Mouse (Mus musculus) neural tube, embryonic 12.5 days (tissue): ENCODE measurements around the gene H2-Eb1. TPM values are rescaled to one million over a fixed set of nuclear protein-coding genes. Genes with fewer than 3 reads are reported as not detected.
"Not testable (repeated sequence)": the region's sequence is repeated elsewhere in the genome, so short reads cannot be mapped to it uniquely, and the experiment has no call there.

Experiments used
- ATAC-seq: fragments of 200-750 bp; cut with Nextera tagmentation; 2 replicates; pipeline ENCODE4 v1.8.0; 2017; ENCODE audit warnings: low read depth, mild to moderate bottlenecking, moderate TSS enrichment, moderate library complexity; ENCODE audit not compliant: low FRiP score
- H3K27ac ChIP-seq: fragments of 300-500 bp; sonication (generic); 2 replicates; pipeline ENCODE4 v1.5.1; 2016
- H3K27me3 ChIP-seq: fragments of 300-500 bp; sonication (generic); replicated peaks from 2 replicates; pipeline ENCODE4 v1.6.1; 2016; ENCODE audit warnings: mild to moderate bottlenecking
- H3K36me3 ChIP-seq: fragments of 300-500 bp; sonication (generic); 2 replicates; pipeline ENCODE4 v1.6.1; 2016; ENCODE audit warnings: mild to moderate bottlenecking
- H3K4me1 ChIP-seq: fragments of 300-500 bp; sonication (generic); 2 replicates; pipeline ENCODE4 v1.6.1; 2016
- H3K4me2 ChIP-seq: fragments of 300-500 bp; sonication (generic); replicated peaks from 2 replicates; pipeline ENCODE4 v1.6.1; 2016; ENCODE audit warnings: mild to moderate bottlenecking
- H3K4me3 ChIP-seq: fragments of 300-500 bp; sonication (generic); 2 replicates; pipeline ENCODE4 v1.5.1; 2016
- H3K9ac ChIP-seq: fragments of 300-500 bp; sonication (generic); 2 replicates; pipeline ENCODE4 v1.6.1; 2016; ENCODE audit warnings: mild to moderate bottlenecking
- H3K9me3 ChIP-seq: fragments of 300-500 bp; sonication (generic); 2 replicates; pipeline ENCODE4 v1.6.1; 2016; ENCODE audit warnings: mild to moderate bottlenecking
- WGBS: fragments of 180-500 bp; shearing (Covaris S2); methylation state at CpG from one replicate; pipeline ENCODE4 v1.1.7; 2016; 5-methylcytosine and 5-hydroxymethylcytosine counted together
- polyA plus RNA-seq: library from polyadenylated mRNA; unstranded; fragments of >200 nt; fragmentation: Nextera tagmentation; extraction: Ambion mirVana; gene quantifications from 2 replicates; pipeline ENCODE4 v1.2.1, GENCODE M21; 2016

Gene H2-Eb1
- polyA plus RNA-seq, 1 experiment from 2014 or later = 1.8 TPM

- no peak overlapping the region for H3K4me3 ChIP-seq
- no peak for ATAC-seq
- H3K4me1 ChIP-seq = peaks cover 3% of the 10 kb centered on the region; the same call in 1 of the 2 replicates
- H3K27ac ChIP-seq = no peak overlapping the region
- no peak overlapping the region for H3K4me2 ChIP-seq
- H3K9me3 ChIP-seq = no peaks in the 10 kb centered on the region
- no peak overlapping the region for H3K9ac ChIP-seq
- 0 out of 2 replicates have a peak, but pooled peaks cover 4% of the 10 kb centered on the region for H3K27me3 ChIP-seq
- WGBS = 82% methylated on average over 4 of the region's 4 CpGs
- no peaks in the 10 kb centered on the region for H3K36me3 ChIP-seq
These were observed 2.5 kb downstream of the H2-Eb1 start for GRCm38 (mm10) chr17:34308161-34308560.

GRCm38 (mm10) chr17:34309225-34309624 is 3.6 kb downstream of the H2-Eb1 start:
- Histone ChIP-seq H3K9me3 (no peaks in the 10 kb centered on the region), H3K27me3 (0 out of 2 replicates have a peak, but pooled peaks cover 4% of the 10 kb centered on the region), H3K4me3 (peak overlapping the region; percentile 55), H3K4me1 (peaks cover 3% of the 10 kb centered on the region; the same call in 1 of the 2 replicates), H3K36me3 (no peaks in the 10 kb centered on the region), H3K27ac (no peak overlapping the region), H3K4me2 (peak overlapping the region; percentile 66), H3K9ac (peak overlapping the region; percentile 62)
- no peak for ATAC-seq
- 30% methylated on average over 10 of the region's 10 CpGs for WGBS

- WGBS = 26% methylated on average over 38 of the region's 38 CpGs
- peak; percentile 80 for ATAC-seq
- H3K27ac ChIP-seq = no peak overlapping the region
These were observed 4.2 kb downstream of the H2-Eb1 start for GRCm38 (mm10) chr17:34309683-34310385.

GRCm38 (mm10) chr17:34310526-34310925 is 4.9 kb downstream of the H2-Eb1 start:
- H3K27ac ChIP-seq, H3K4me1 ChIP-seq, H3K4me3 ChIP-seq, ATAC-seq, H3K9ac ChIP-seq, H3K9me3 ChIP-seq, H3K27me3 ChIP-seq, H3K36me3 ChIP-seq, H3K4me2 ChIP-seq: not testable (repeated sequence)
- 83% methylated on average over 3 of the region's 3 CpGs for WGBS

More at GRCm38 (mm10) chr17:34309683-34310385, 4.2 kb downstream of the H2-Eb1 start:
- H3K9ac ChIP-seq = peak overlapping the region; percentile 62
- peak overlapping the region; percentile 66 for H3K4me2 ChIP-seq
- no peaks in the 10 kb centered on the region for H3K9me3 ChIP-seq
- H3K4me3 ChIP-seq = peak overlapping the region; percentile 55
- H3K4me1 ChIP-seq = peaks cover 3% of the 10 kb centered on the region; the same call in 1 of the 2 replicates
- no peaks in the 10 kb centered on the region for H3K36me3 ChIP-seq
- H3K27me3 ChIP-seq = 0 out of 2 replicates have a peak, but pooled peaks cover 4% of the 10 kb centered on the region

GRCm38 (mm10) chr17:34312185-34312584 is 6.5 kb downstream of the H2-Eb1 start:
- no peak for ATAC-seq
- no peak overlapping the region for H3K4me3 ChIP-seq
- WGBS = 78% methylated on average over 1 of the region's 1 CpGs
- H3K27me3 ChIP-seq = 0 out of 2 replicates have a peak, but pooled peaks cover 4% of the 10 kb centered on the region
- no peak overlapping the region for H3K27ac ChIP-seq
- no peaks in the 10 kb centered on the region for H3K9me3 ChIP-seq
- H3K4me2 ChIP-seq = no peak overlapping the region
- peaks cover 3% of the 10 kb centered on the region; the same call in 1 of the 2 replicates for H3K4me1 ChIP-seq
- no peak overlapping the region for H3K9ac ChIP-seq
- no peaks in the 10 kb centered on the region for H3K36me3 ChIP-seq

GRCm38 (mm10) chr17:34313393-34313792 is 7.7 kb downstream of the H2-Eb1 start:
- no peaks in the 10 kb centered on the region for H3K9me3 ChIP-seq
- 36% methylated on average over 3 of the region's 3 CpGs for WGBS
- H3K4me3 ChIP-seq = no peak overlapping the region
- no peak overlapping the region for H3K4me2 ChIP-seq
- no peak overlapping the region for H3K9ac ChIP-seq
- peaks cover 3% of the 10 kb centered on the region; the same call in 1 of the 2 replicates for H3K4me1 ChIP-seq
- ATAC-seq = no peak
- H3K27ac ChIP-seq = no peak overlapping the region
- H3K36me3 ChIP-seq = no peaks in the 10 kb centered on the region
- no peaks in the 10 kb centered on the region for H3K27me3 ChIP-seq

GRCm38 (mm10) chr17:34314286-34314685 is 8.6 kb downstream of the H2-Eb1 start:
- ATAC-seq = no peak
- 71% methylated on average over 9 of the region's 9 CpGs for WGBS
- peaks cover under 1% of the 10 kb centered on the region; the same call in 1 of the 2 replicates for H3K4me1 ChIP-seq

GRCm38 (mm10) chr17:34315512-34315911 is 9.8 kb downstream of the H2-Eb1 start:
- no peak overlapping the region for H3K9ac ChIP-seq
- no peaks in the 10 kb centered on the region for H3K36me3 ChIP-seq
- 74% methylated on average over 1 of the region's 1 CpGs for WGBS
- no peak overlapping the region for H3K4me2 ChIP-seq
- no peak for ATAC-seq
- no peaks in the 10 kb centered on the region for H3K4me1 ChIP-seq
- H3K4me3 ChIP-seq = no peak overlapping the region
- H3K27ac ChIP-seq = no peak overlapping the region
- no peaks in the 10 kb centered on the region for H3K9me3 ChIP-seq
- H3K27me3 ChIP-seq = no peaks in the 10 kb centered on the region

More at GRCm38 (mm10) chr17:34314286-34314685, 8.6 kb downstream of the H2-Eb1 start:
- H3K36me3 ChIP-seq = no peaks in the 10 kb centered on the region
- H3K27me3 ChIP-seq = no peaks in the 10 kb centered on the region
- H3K27ac ChIP-seq = no peak overlapping the region
- no peak overlapping the region for H3K4me2 ChIP-seq
- H3K9me3 ChIP-seq = no peaks in the 10 kb centered on the region
- no peak overlapping the region for H3K9ac ChIP-seq
- H3K4me3 ChIP-seq = no peak overlapping the region

GRCm38 (mm10) chr17:34316697-34317096 is 11.0 kb downstream of the H2-Eb1 start:
- no peaks in the 10 kb centered on the region for H3K36me3 ChIP-seq
- 81% methylated on average over 2 of the region's 2 CpGs for WGBS
- ATAC-seq = no peak
- H3K9ac ChIP-seq = no peak overlapping the region
- H3K4me2 ChIP-seq = no peak overlapping the region
- no peaks in the 10 kb centered on the region for H3K9me3 ChIP-seq
- H3K27ac ChIP-seq = no peak overlapping the region
- no peaks in the 10 kb centered on the region for H3K27me3 ChIP-seq
- H3K4me3 ChIP-seq = no peak overlapping the region
- H3K4me1 ChIP-seq = no peaks in the 10 kb centered on the region

GRCm38 (mm10) chr17:34317275-34317674 is 11.6 kb downstream of the H2-Eb1 start:
- Histone ChIP-seq H3K4me3 (no peak overlapping the region), H3K36me3 (no peaks in the 10 kb centered on the region), H3K4me2 (no peak overlapping the region), H3K9ac (no peak overlapping the region), H3K27ac (no peak overlapping the region), H3K4me1 (no peaks in the 10 kb centered on the region), H3K9me3 (no peaks in the 10 kb centered on the region), H3K27me3 (no peaks in the 10 kb centered on the region)
- 61% methylated on average over 2 of the region's 2 CpGs for WGBS
- ATAC-seq = no peak

- Histone ChIP-seq H3K36me3 (no peaks in the 10 kb centered on the region), H3K9ac (no peak within 1 kb of the TSS), H3K27ac (no peak within 1 kb of the TSS), H3K9me3 (no peaks in the 10 kb centered on the region), H3K27me3 (no peaks in the 10 kb centered on the region), H3K4me1 (no peaks in the 10 kb centered on the region; the same call in 1 of the 2 replicates), H3K4me3 (no peak within 1 kb of the TSS), H3K4me2 (no peak within 1 kb of the TSS)
- 53% methylated on average over 4 of the region's 4 CpGs for WGBS
- no peak for ATAC-seq
These were observed 19.8 kb downstream of the H2-Eb1 start, which contains the start of gene H2-Eb2 for GRCm38 (mm10) chr17:34325436-34325835. Gene H2-Eb2, plus strand, starts transcription at chr17:34325665.

- H3K4me1 ChIP-seq = no peaks in the 10 kb centered on the region; the same call in 1 of the 2 replicates
- H3K36me3 ChIP-seq = no peaks in the 10 kb centered on the region
- 78% methylated on average over 3 of the region's 3 CpGs for WGBS
- no peaks in the 10 kb centered on the region for H3K9me3 ChIP-seq
- H3K9ac ChIP-seq = no peak overlapping the region
- no peaks in the 10 kb centered on the region for H3K27me3 ChIP-seq
- H3K4me2 ChIP-seq = no peak overlapping the region
- no peak overlapping the region for H3K27ac ChIP-seq
- no peak for ATAC-seq
- H3K4me3 ChIP-seq = no peak overlapping the region
These were observed 20.7 kb downstream of the H2-Eb1 start for GRCm38 (mm10) chr17:34326373-34326772.
